Mouse (Mus musculus): ENCODE measurements around the gene Rbfox1. TPM values are rescaled to one million over a fixed set of nuclear protein-coding genes. Genes with fewer than 3 reads are reported as not detected.

Gene Rbfox1
- polyA plus RNA-seq, 2 experiments from 2014 or later = not detected

DNA sequence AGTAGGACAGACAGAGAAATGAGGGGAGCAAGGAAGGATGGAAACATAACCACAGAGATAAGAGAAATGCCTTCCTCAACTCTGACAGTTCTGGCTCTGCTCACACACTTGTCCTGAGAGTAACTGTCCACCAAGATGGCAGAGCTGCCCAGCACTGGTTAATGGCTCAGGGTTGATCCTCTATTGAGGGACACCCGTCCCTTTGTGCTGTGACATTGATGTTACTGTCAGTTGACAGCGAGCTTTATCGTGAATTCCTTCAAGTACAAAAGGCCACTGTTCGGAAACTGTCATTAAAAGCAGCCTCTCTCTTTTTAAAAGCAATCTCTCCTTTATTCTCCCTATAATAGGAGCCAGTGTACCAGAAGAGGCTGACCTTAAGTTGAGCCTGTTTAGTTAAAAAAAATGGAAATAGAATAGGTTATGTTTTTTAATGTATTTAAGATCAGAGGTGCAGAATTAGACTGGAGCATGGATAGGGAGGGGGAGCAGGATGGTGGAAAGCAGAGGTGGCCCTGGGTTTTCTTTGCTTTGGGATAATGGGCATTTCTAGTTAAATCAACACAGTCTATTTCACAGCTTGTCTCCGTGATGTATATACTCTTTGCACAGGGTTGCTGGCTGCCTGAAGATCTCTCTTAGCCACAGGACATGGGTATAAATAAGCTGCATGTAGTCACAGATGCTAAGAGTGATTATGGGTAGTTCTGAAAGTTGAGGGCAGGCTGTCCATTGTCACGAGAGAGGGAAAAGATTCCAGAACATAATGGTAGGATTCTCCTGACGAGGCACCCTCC is 212.3 kb downstream of the Rbfox1 start:
- ATAC-seq = no peak

GRCm38 (mm10) chr16:6098116-6098515 is 213.0 kb downstream of the Rbfox1 start:
- no peak for ATAC-seq

GRCm38 (mm10) chr16:6099598-6099997 is 214.4 kb downstream of the Rbfox1 start:
- ATAC-seq = no peak

GRCm38 (mm10) chr16:6100421-6100877 is 215.3 kb downstream of the Rbfox1 start:
- no peak for ATAC-seq

GRCm38 (mm10) chr16:6103713-6104112 is 218.6 kb downstream of the Rbfox1 start:
- no peak for ATAC-seq

DNA sequence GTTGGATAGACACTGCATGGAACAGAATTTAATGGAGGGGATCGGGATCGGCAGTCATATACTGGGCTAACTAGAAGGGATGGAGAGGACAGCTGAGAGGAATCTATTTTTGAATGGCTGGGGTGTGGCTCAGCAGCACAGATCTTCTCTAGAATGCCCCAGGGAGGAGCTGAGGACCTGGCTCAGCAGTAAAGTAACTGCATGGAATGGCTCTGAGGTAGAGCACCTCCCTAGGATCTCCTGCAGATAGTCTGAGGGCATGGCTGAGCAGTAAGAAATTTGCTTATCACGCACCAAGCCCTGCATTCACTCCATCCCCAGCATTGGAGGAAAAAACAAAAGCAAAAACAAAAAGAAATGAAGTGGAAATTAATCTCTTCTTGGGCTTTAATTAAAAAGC is 225.0 kb downstream of the Rbfox1 start:
- ATAC-seq = no peak

GRCm38 (mm10) chr16:6113836-6114475 is 228.8 kb downstream of the Rbfox1 start:
- ATAC-seq = no peak

DNA sequence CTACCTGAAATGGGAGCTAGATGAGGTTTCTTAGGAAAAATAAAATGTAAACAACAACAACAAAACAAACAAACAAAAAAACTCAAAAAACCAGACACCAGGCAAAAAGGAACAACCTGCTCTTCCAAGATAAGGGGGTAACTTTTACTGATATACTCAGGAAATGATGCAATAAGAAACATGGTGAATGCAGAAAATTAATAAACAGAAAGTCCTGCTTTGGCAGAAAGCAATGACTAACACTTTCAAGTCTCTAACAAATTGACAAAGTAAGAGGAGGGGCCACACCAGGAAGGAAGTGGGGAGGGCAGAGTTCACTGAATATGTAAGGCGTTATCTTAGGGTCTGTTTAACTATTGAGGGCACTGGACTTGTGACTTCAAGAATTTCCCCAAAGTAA is 234.3 kb downstream of the Rbfox1 start:
- no peak for ATAC-seq

DNA sequence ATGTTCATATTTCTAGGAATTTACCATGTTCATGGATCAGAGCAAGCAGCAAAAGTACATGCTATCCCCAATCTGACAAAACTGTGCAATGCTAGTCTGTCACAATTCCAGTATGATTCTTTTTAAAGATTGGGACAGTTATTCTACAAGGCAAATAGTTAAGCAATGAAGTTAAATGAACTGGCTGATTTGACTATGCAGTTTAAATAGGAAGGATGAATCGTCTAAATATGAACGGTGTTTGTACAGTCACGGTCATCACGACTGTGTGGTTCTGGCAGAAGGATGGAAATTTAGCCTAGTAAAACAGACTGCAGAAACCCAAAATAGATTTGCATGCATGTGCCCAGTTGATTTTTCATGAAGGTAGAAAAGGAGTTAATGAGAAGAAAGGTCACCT is 236.1 kb downstream of the Rbfox1 start:
- no peak for ATAC-seq

DNA sequence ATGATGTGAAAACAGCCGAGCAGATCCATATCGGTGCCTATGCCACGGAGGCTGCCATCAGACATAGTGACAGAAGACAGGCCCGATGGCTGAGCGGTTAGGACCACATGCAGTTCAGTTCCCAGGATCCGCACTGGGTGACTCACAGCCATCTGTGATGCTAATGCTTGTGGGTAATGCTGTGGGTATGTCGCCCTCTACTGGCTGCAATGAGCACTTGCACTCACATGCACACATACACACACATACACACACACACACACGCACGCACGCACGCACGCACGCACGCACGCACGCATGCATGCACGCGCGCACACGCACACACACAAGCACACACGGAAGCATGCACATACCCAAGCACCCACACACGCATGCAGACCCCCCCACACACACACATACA is 237.7 kb downstream of the Rbfox1 start:
- no peak for ATAC-seq

- ATAC-seq = no peak
Observed at GRCm38 (mm10) chr16:6128314-6128713, 243.2 kb downstream of the Rbfox1 start.

DNA sequence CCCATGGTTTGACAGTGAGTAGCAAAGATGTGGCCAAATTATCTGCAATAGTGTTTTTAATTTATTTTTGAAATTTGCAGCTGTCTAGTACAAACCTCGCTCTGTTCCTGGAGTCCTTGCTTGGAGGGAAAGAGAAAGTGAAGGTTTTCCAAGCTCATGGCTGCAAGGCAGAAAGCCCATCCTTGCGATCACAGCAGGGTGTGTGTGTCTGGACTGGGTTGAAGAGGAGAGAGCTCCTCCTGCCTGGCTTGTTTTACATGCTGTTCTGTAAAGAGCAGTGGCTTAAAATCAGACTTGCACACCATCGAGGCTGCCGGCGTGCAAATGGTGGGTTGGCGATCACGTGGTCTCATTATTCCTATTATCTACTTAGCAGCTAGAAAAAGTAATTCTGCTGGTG is 249.9 kb downstream of the Rbfox1 start:
- no peak for ATAC-seq

- no peak for ATAC-seq
Observed at GRCm38 (mm10) chr16:6139432-6139831, 254.3 kb downstream of the Rbfox1 start.

GRCm38 (mm10) chr16:6147957-6148356 is 262.8 kb downstream of the Rbfox1 start:
- no peak for ATAC-seq

GRCm38 (mm10) chr16:6149345-6149744 is 264.2 kb downstream of the Rbfox1 start:
- ATAC-seq = no peak

DNA sequence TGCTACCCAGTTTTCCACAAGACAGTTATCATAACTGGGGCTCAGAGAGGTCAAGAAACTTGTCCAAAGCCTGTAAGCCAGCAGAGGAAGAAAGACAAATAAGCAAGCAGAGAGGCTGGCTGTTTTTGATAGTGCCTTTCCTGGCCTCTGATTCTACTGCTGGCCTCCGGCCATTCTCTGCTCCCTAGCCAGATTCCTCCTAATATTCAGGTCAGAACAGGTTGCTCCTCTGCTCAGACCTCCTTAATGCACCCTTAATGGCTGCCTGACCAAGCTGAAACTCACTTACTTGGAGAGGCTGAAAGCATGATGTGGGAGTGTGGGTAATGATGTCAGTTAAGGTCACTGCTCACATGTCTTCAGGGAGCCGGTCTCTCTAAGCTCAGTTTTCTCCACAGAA is 270.4 kb downstream of the Rbfox1 start:
- ATAC-seq = no peak

- ATAC-seq = no peak
Observed at GRCm38 (mm10) chr16:6164476-6164875, 279.3 kb downstream of the Rbfox1 start.

- ATAC-seq = no peak
Observed at GRCm38 (mm10) chr16:6169346-6169745, 284.2 kb downstream of the Rbfox1 start.

GRCm38 (mm10) chr16:6180819-6181218 is 295.7 kb downstream of the Rbfox1 start:
- no peak for ATAC-seq

GRCm38 (mm10) chr16:6182329-6182728 is 297.2 kb downstream of the Rbfox1 start:
- ATAC-seq = no peak

- no peak for ATAC-seq
Observed at GRCm38 (mm10) chr16:6192358-6192757, 307.2 kb downstream of the Rbfox1 start.

- no peak for ATAC-seq
Observed at GRCm38 (mm10) chr16:6206431-6206830, 321.3 kb downstream of the Rbfox1 start.

GRCm38 (mm10) chr16:6212916-6213315 is 327.8 kb downstream of the Rbfox1 start:
- ATAC-seq = no peak

DNA sequence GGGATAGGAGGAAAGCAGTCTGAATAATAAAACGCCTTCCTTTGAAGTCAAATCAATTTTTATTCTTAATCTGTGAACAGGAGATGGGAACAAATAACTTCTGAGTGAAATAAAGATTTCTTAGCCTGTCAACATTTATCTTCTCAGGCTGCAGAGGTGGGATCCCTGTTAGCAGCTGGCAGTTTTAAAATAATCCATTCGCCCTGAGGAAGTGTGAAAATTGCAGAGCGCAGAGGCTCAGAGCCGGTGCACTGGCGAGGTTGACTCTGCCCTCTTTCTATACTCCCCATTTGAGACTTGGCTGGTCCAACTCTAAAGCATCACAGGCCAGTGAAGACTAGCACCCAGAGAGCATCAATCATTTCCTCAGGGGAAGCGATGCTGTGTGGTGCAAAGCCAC is 342.3 kb downstream of the Rbfox1 start:
- no peak for ATAC-seq

All from activated CD4-positive, CD25-positive, alpha-beta regulatory T cell, adult 4 months (primary cell).